ENCODE assay signal across 8 mouse cellular contexts in genomic region chr19:3281886-3282285, GRCm38 (mm10). TPM values are rescaled to one million over a fixed set of nuclear protein-coding genes. Genes with fewer than 3 reads are reported as not detected.
A peak's percentile ranks its signal among the peaks of the same experiment; 100 is the strongest.
DNase-seq lines count a peak whose midpoint lies in the region; ATAC-seq and TF ChIP-seq lines count a peak whose summit lies in the region.

No protein-coding gene starts in this region.

- H3K27ac ChIP-seq in heart, embryonic 10.5 days: peak overlapping the region; percentile 88; the same call in 1 of the 2 replicates
- H3K27ac ChIP-seq in forebrain, embryonic 13.5 days: no peak overlapping the region
- no peak overlapping the region for H3K27ac ChIP-seq in liver, embryonic 16.5 days (ENCODE audit: low read length)

- WGBS in heart, embryonic 10.5 days: 65% methylated on average over 4 of the region's 4 CpGs
- 84% methylated on average over 4 of the region's 4 CpGs for WGBS in forebrain, embryonic 13.5 days
- 39% methylated on average over 4 of the region's 4 CpGs for WGBS in liver, embryonic 16.5 days (ENCODE audit: insufficient replicate concordance)

- H3ac ChIP-seq in C2C12 (ENCODE audit: control insufficient read depth, insufficient read length, low read depth): peak overlapping the region; percentile 52

- no peaks in the 10 kb centered on the region for H3K27me3 ChIP-seq in heart, embryonic 10.5 days (ENCODE audit: insufficient read depth, poor library complexity, severe bottlenecking)
- H3K27me3 ChIP-seq in C2C12 (ENCODE audit: control insufficient read depth, insufficient read depth, insufficient read length): no peaks in the 10 kb centered on the region
- H3K27me3 ChIP-seq in forebrain, embryonic 13.5 days: no peaks in the 10 kb centered on the region
- H3K27me3 ChIP-seq in liver, embryonic 16.5 days (ENCODE audit: control insufficient read depth, insufficient read depth, low read depth, low read length): no peaks in the 10 kb centered on the region

- H3K9ac ChIP-seq in forebrain, embryonic 13.5 days: peak overlapping the region; percentile 84
- H3K9ac ChIP-seq in liver, embryonic 16.5 days (ENCODE audit: low read depth, low read length): peak overlapping the region; percentile 77

- peak overlapping the region; percentile 78 for H3K4me3 ChIP-seq in heart, embryonic 10.5 days
- H3K4me3 ChIP-seq in C2C12 (ENCODE audit: insufficient read depth, poor library complexity, severe bottlenecking): peak overlapping the region; percentile 72
- peak overlapping the region; percentile 82 for H3K4me3 ChIP-seq in forebrain, embryonic 13.5 days
- peak overlapping the region; percentile 92 for H3K4me3 ChIP-seq in liver, embryonic 16.5 days (ENCODE audit: low read depth, low read length)

- intact Hi-C loops in left cerebral cortex, postnatal 14 days (cut with DNase I): loop anchor here (5.0 kb wide), 1 partner anchor 170 kb away; no protein-coding TSS in a partner anchor

- no peak for DNase-seq in heart, embryonic 10.5 days (ENCODE audit: low spot score)
- DNase-seq in heart, adult 9 months (ENCODE audit: low spot score in 2 of 2): no peak
- no peak for DNase-seq in cerebellum, postnatal 14 days
- no peak for DNase-seq in left cerebral cortex, postnatal 14 days (ENCODE audit: low spot score in 2 of 2)
- no peak for DNase-seq in ovary, adult 18-20 months (ENCODE audit: low spot score)

- no peak for ATAC-seq in forebrain, embryonic 13.5 days
- ATAC-seq in liver, embryonic 16.5 days (ENCODE audit: low read depth): no peak

- peaks cover 20% of the 10 kb centered on the region for H3K79me3 ChIP-seq in C2C12 (ENCODE audit: low read depth)

- H3K9me3 ChIP-seq in heart, embryonic 10.5 days: no peaks in the 10 kb centered on the region
- H3K9me3 ChIP-seq in forebrain, embryonic 13.5 days (replicated peaks): no peaks in the 10 kb centered on the region
- no peaks in the 10 kb centered on the region for H3K9me3 ChIP-seq in liver, embryonic 16.5 days (replicated peaks; ENCODE audit: control insufficient read depth, low read length)

- no peak for TF ChIP-seq CTCF in C2C12 (IDR thresholded peaks at IDR 0.05; ENCODE audit: control insufficient read depth, insufficient read depth, insufficient read length)

- H3K36me3 ChIP-seq in heart, embryonic 10.5 days: peaks cover 57% of the 10 kb centered on the region
- H3K36me3 ChIP-seq in C2C12 (ENCODE audit: control insufficient read depth, insufficient read depth): peaks cover 21% of the 10 kb centered on the region
- H3K36me3 ChIP-seq in forebrain, embryonic 13.5 days (ENCODE audit: poor library complexity, severe bottlenecking): peaks cover 55% of the 10 kb centered on the region
- H3K36me3 ChIP-seq in liver, embryonic 16.5 days (ENCODE audit: control insufficient read depth, insufficient read depth): peaks cover 2% of the 10 kb centered on the region; the same call in 1 of the 2 replicates

- peak overlapping the region; percentile 81 for H3K4me2 ChIP-seq in forebrain, embryonic 13.5 days
- H3K4me2 ChIP-seq in liver, embryonic 16.5 days (ENCODE audit: low read depth, low read length): peak overlapping the region; percentile 90

- peaks cover 15% of the 10 kb centered on the region for H3K4me1 ChIP-seq in heart, embryonic 10.5 days
- H3K4me1 ChIP-seq in forebrain, embryonic 13.5 days: peaks cover 20% of the 10 kb centered on the region
- peaks cover 12% of the 10 kb centered on the region for H3K4me1 ChIP-seq in liver, embryonic 16.5 days (ENCODE audit: control insufficient read depth, low read depth, low read length)

- H3K79me2 ChIP-seq in C2C12 (ENCODE audit: control insufficient read depth, insufficient read depth): peaks cover 51% of the 10 kb centered on the region

TF ChIP-seq in C2C12, 6 proteins besides CTCF, POLR2A, EP300 and RAD21:
- TF ChIP-seq USF1 (IDR thresholded peaks at IDR 0.05; ENCODE audit: low read depth): no peak

RNA-seq across cellular contexts. Expression of gene Mrpl21, which starts 0.8 kb away (rescaled TPM):
- 114 and 118 TPM in 2 replicates for polyA plus RNA-seq in heart, embryonic 10.5 days (2016; fragmentation: Nextera tagmentation; extraction: Ambion mirVana)
- polyA plus RNA-seq in C2C12 (2012; fragmentation: generic; extraction: Trizol): 86.3 TPM
- 127 and 133 TPM in 2 replicates for polyA plus RNA-seq in forebrain, embryonic 13.5 days (2015; fragmentation: Nextera tagmentation; extraction: Ambion mirVana)
- 45.4 and 46.6 TPM in 2 replicates for polyA plus RNA-seq in liver, embryonic 16.5 days (2015; fragmentation: Nextera tagmentation; extraction: Ambion mirVana)
- 10 to 100 TPM; 56.7 to 60.2 TPM for total RNA-seq in left cerebral cortex, postnatal 14 days (2021)

RNA-seq across cellular contexts. Expression of gene Ighmbp2, which starts 0.9 kb away (rescaled TPM):
- 7.2 and 7.4 TPM in 2 replicates for polyA plus RNA-seq in heart, embryonic 10.5 days (2016; fragmentation: Nextera tagmentation; extraction: Ambion mirVana)
- 5.3 TPM for polyA plus RNA-seq in C2C12 (2012; fragmentation: generic; extraction: Trizol)
- 10.6 and 12.3 TPM in 2 replicates for polyA plus RNA-seq in forebrain, embryonic 13.5 days (2015; fragmentation: Nextera tagmentation; extraction: Ambion mirVana)
- polyA plus RNA-seq in liver, embryonic 16.5 days (2015; fragmentation: Nextera tagmentation; extraction: Ambion mirVana): 2.5 and 2.6 TPM in 2 replicates
- total RNA-seq in left cerebral cortex, postnatal 14 days (2021): 10 to 100 TPM; 10.3 to 11.1 TPM

RNA-seq across cellular contexts. Expression of gene Cpt1a, which starts 40.2 kb away (rescaled TPM):
- 7.1 and 12.5 TPM in 2 replicates for polyA plus RNA-seq in heart, embryonic 10.5 days (2016; fragmentation: Nextera tagmentation; extraction: Ambion mirVana)
- polyA plus RNA-seq in C2C12 (2012; fragmentation: generic; extraction: Trizol): 56.7 TPM
- 11.0 and 12.2 TPM in 2 replicates for polyA plus RNA-seq in forebrain, embryonic 13.5 days (2015; fragmentation: Nextera tagmentation; extraction: Ambion mirVana)
- polyA plus RNA-seq in liver, embryonic 16.5 days (2015; fragmentation: Nextera tagmentation; extraction: Ambion mirVana): 7.6 and 9.5 TPM in 2 replicates
- total RNA-seq in left cerebral cortex, postnatal 14 days (2021): 10 to 100 TPM; 29.8 to 32.2 TPM
